ENCODE assay signal across 8 mouse cellular contexts in genomic region chr2:164389020-164389419, GRCm38 (mm10). TPM values are rescaled to one million over a fixed set of nuclear protein-coding genes. Genes with fewer than 3 reads are reported as not detected.
DNase-seq lines count a peak whose midpoint lies in the region; ATAC-seq lines count a peak whose summit lies in the region.

TSS of gene Slpi (minus strand) at chr2:164389095.

- H3K9me3 ChIP-seq in limb, embryonic 11.5 days (ENCODE audit: control insufficient read depth, low read length) = no peaks in the 10 kb centered on the region
- H3K9me3 ChIP-seq in neural tube, embryonic 12.5 days = no peaks in the 10 kb centered on the region

- peak within 1 kb of the TSS; percentile 28 for H3K4me3 ChIP-seq in limb, embryonic 11.5 days (ENCODE audit: low read depth, low read length)
- peak within 1 kb of the TSS; percentile 42 for H3K4me3 ChIP-seq in neural tube, embryonic 12.5 days

- peak within 1 kb of the TSS; percentile 39 for H3K9ac ChIP-seq in limb, embryonic 11.5 days (ENCODE audit: low read length)
- H3K9ac ChIP-seq in neural tube, embryonic 12.5 days = peak within 1 kb of the TSS; percentile 42

- H3K4me1 ChIP-seq in limb, embryonic 11.5 days (ENCODE audit: control insufficient read depth, insufficient read depth, low read length) = peaks cover 8% of the 10 kb centered on the region; the same call in 1 of the 2 replicates
- H3K4me1 ChIP-seq in neural tube, embryonic 12.5 days = peaks cover 14% of the 10 kb centered on the region

- WGBS in limb, embryonic 11.5 days = 3% methylated on average over 17 of the region's 17 CpGs
- under 1% methylated on average over 17 of the region's 17 CpGs for WGBS in neural tube, embryonic 12.5 days

- peak within 1 kb of the TSS; percentile 61 for H3K4me2 ChIP-seq in limb, embryonic 11.5 days (ENCODE audit: low read depth, severe bottlenecking)
- H3K4me2 ChIP-seq in neural tube, embryonic 12.5 days (replicated peaks) = peak within 1 kb of the TSS; percentile 73

- peak within 1 kb of the TSS; percentile 57 for H3K27ac ChIP-seq in limb, embryonic 11.5 days (replicated peaks; ENCODE audit: low read depth, low read length)
- H3K27ac ChIP-seq in neural tube, embryonic 12.5 days = 0 out of 2 replicates have a peak within 1 kb of the TSS, but pooled peaks have one; percentile 53

- H3K27me3 ChIP-seq in limb, embryonic 11.5 days (ENCODE audit: control insufficient read depth, insufficient read depth, low read length) = peaks cover 12% of the 10 kb centered on the region
- H3K27me3 ChIP-seq in neural tube, embryonic 12.5 days (replicated peaks) = peaks cover 11% of the 10 kb centered on the region

- peak; percentile 44; the same call in 1 of the 2 replicates for ATAC-seq in frontal cortex, adult (ENCODE audit: low TSS enrichment)
- no peak for ATAC-seq in granulocyte monocyte progenitor cell, adult 5-6 weeks (replicated peaks; ENCODE audit: poor library complexity, severe bottlenecking)
- ATAC-seq in limb, embryonic 11.5 days (ENCODE audit: insufficient number of reproducible peaks, low FRiP score, low TSS enrichment, low read depth) = peak; percentile 65
- peak; percentile 59; the same call in 1 of the 2 replicates for ATAC-seq in neural tube, embryonic 12.5 days (ENCODE audit: low FRiP score, low read depth)

- no peaks in the 10 kb centered on the region for H3K36me3 ChIP-seq in limb, embryonic 11.5 days (ENCODE audit: control insufficient read depth, insufficient read depth, low read length)
- H3K36me3 ChIP-seq in neural tube, embryonic 12.5 days = no peaks in the 10 kb centered on the region

- DNase-seq in frontal cortex, postnatal 36 days (ENCODE audit: low spot score in 2 of 2) = no peak
- peak; percentile 10 for DNase-seq in thymus, postnatal 0 days (ENCODE audit: low spot score)
- no peak for DNase-seq in thymus, postnatal 10 days (ENCODE audit: low spot score in 2 of 2)
- peak; percentile 62 for DNase-seq in limb, embryonic 11.5 days (ENCODE audit: low spot score)
- DNase-seq in urinary bladder, postnatal 25 days (ENCODE audit: low spot score) = no peak

RNA-seq across cellular contexts. Expression of gene Slpi, which starts in this region (rescaled TPM):
- polyA plus RNA-seq in thymus, postnatal 0 days (2015; fragmentation: Nextera tagmentation; extraction: Ambion mirVana) = 9.8 and 10.6 TPM in 2 replicates
- total RNA-seq in granulocyte monocyte progenitor cell, adult 5-6 weeks (2014; fragmentation: Nextera tagmentation) = 228 and 251 TPM in 2 replicates
- 46.7 and 49.3 TPM in 2 replicates for total RNA-seq in granulocyte monocyte progenitor cell, adult 5-6 weeks (2017)
- 0.43 and 0.76 TPM in 2 replicates for polyA plus RNA-seq in limb, embryonic 11.5 days (2014; fragmentation: Nextera tagmentation; extraction: Ambion mirVana)
- polyA plus RNA-seq in neural tube, embryonic 12.5 days (2016; fragmentation: Nextera tagmentation; extraction: Ambion mirVana) = 0.28 TPM in 1 of 2 replicates, not detected in the other

Comparison
In these comparisons a context has a peak if more than half of its experiments do, and no peak if none do; other contexts are left out.
1. Peak in DNase-seq, ATAC-seq, H3K4me3 ChIP-seq, H3K27ac ChIP-seq, H3K9ac ChIP-seq and H3K4me2 ChIP-seq in limb, embryonic 11.5 days; RNA of the gene not detected or under 1 TPM.
2. Peak in ATAC-seq, H3K4me3 ChIP-seq, H3K27ac ChIP-seq, H3K9ac ChIP-seq and H3K4me2 ChIP-seq in neural tube, embryonic 12.5 days; RNA of the gene not detected or under 1 TPM.